Mouse (Mus musculus): ENCODE results near the gene Ccr6. TPM values are rescaled to one million over a fixed set of nuclear protein-coding genes. Genes with fewer than 3 reads are reported as not detected.

Gene Ccr6
- polyA plus RNA-seq, 1 experiment from 2014 or later = not detected

GRCm38 (mm10) chr17:8302772-8303438 is 67.1 kb downstream of the Ccr6 start:
- no peaks in the 10 kb centered on the region for H3K4me1 ChIP-seq (ENCODE audit: control insufficient read depth, insufficient read depth, low read length)
- no peaks in the 10 kb centered on the region for H3K36me3 ChIP-seq (replicated peaks; ENCODE audit: control insufficient read depth, insufficient read depth, low read depth, low read length)
- DNase-seq (ENCODE audit: low spot score) = no peak
- no peak overlapping the region for H3K4me3 ChIP-seq (ENCODE audit: low read depth, low read length)
- H3K4me2 ChIP-seq (ENCODE audit: low read depth, low read length) = no peak overlapping the region
- no peak overlapping the region for H3K27ac ChIP-seq (replicated peaks; ENCODE audit: low read depth, low read length)
- H3K9ac ChIP-seq (replicated peaks; ENCODE audit: low read length) = no peak overlapping the region
- H3K9me3 ChIP-seq (replicated peaks; ENCODE audit: control insufficient read depth, low read length) = no peaks in the 10 kb centered on the region
- 76% methylated on average over 7 of the region's 7 CpGs for WGBS
- ATAC-seq (replicated peaks; ENCODE audit: insufficient number of reproducible peaks, low FRiP score, low TSS enrichment, low read depth) = no peak
- H3K27me3 ChIP-seq (ENCODE audit: control insufficient read depth, insufficient read depth, low read length) = no peaks in the 10 kb centered on the region

GRCm38 (mm10) chr17:8303671-8304070 is 67.8 kb downstream of the Ccr6 start:
- Histone ChIP-seq H3K9me3 (replicated peaks; ENCODE audit: control insufficient read depth, low read length) (no peaks in the 10 kb centered on the region), H3K4me3 (ENCODE audit: low read depth, low read length) (no peak overlapping the region)

GRCm38 (mm10) chr17:8305801-8306200 is 70.0 kb downstream of the Ccr6 start:
- H3K4me3 ChIP-seq (ENCODE audit: low read depth, low read length) = no peak overlapping the region
- no peak for ATAC-seq (replicated peaks; ENCODE audit: insufficient number of reproducible peaks, low FRiP score, low TSS enrichment, low read depth)
- no peaks in the 10 kb centered on the region for H3K36me3 ChIP-seq (replicated peaks; ENCODE audit: control insufficient read depth, insufficient read depth, low read depth, low read length)
- 21% methylated on average over 3 of the region's 3 CpGs for WGBS
- no peak overlapping the region for H3K4me2 ChIP-seq (ENCODE audit: low read depth, low read length)
- no peak overlapping the region for H3K9ac ChIP-seq (replicated peaks; ENCODE audit: low read length)
- no peaks in the 10 kb centered on the region for H3K4me1 ChIP-seq (ENCODE audit: control insufficient read depth, insufficient read depth, low read length)
- H3K27ac ChIP-seq (replicated peaks; ENCODE audit: low read depth, low read length) = no peak overlapping the region
- no peak for DNase-seq (ENCODE audit: low spot score)
- H3K9me3 ChIP-seq (replicated peaks; ENCODE audit: control insufficient read depth, low read length) = no peaks in the 10 kb centered on the region
- no peaks in the 10 kb centered on the region for H3K27me3 ChIP-seq (ENCODE audit: control insufficient read depth, insufficient read depth, low read length)

More at GRCm38 (mm10) chr17:8303671-8304070, 67.8 kb downstream of the Ccr6 start:
- Histone ChIP-seq H3K4me2 (ENCODE audit: low read depth, low read length) (no peak overlapping the region), H3K36me3 (replicated peaks; ENCODE audit: control insufficient read depth, insufficient read depth, low read depth, low read length) (no peaks in the 10 kb centered on the region), H3K27me3 (ENCODE audit: control insufficient read depth, insufficient read depth, low read length) (no peaks in the 10 kb centered on the region), H3K27ac (replicated peaks; ENCODE audit: low read depth, low read length) (no peak overlapping the region), H3K4me1 (ENCODE audit: control insufficient read depth, insufficient read depth, low read length) (no peaks in the 10 kb centered on the region), H3K9ac (replicated peaks; ENCODE audit: low read length) (no peak overlapping the region)
- WGBS = 60% methylated on average over 5 of the region's 5 CpGs
- ATAC-seq (replicated peaks; ENCODE audit: insufficient number of reproducible peaks, low FRiP score, low TSS enrichment, low read depth) = no peak
- no peak for DNase-seq (ENCODE audit: low spot score)

Other genes starting within 250 kb of the Ccr6 start
- gene Gm49673, start 88.3 kb upstream of the Ccr6 start, polyA plus RNA-seq (2014; fragmentation: Nextera tagmentation; extraction: Ambion mirVana) = 0.25 and 0.57 TPM in 2 replicates
- 16.4 and 18.0 TPM in 2 replicates for gene Rnaset2a, start 87.9 kb upstream of the Ccr6 start, polyA plus RNA-seq (2014; fragmentation: Nextera tagmentation; extraction: Ambion mirVana)
- 58.8 and 65.7 TPM in 2 replicates for gene Fgfr1op, start 70.5 kb upstream of the Ccr6 start, polyA plus RNA-seq (2014; fragmentation: Nextera tagmentation; extraction: Ambion mirVana)
- gene Mpc1, start 46.9 kb downstream of the Ccr6 start, polyA plus RNA-seq (2014; fragmentation: Nextera tagmentation; extraction: Ambion mirVana) = 106 and 124 TPM in 2 replicates
- gene Sft2d1, start 75.1 kb downstream of the Ccr6 start, polyA plus RNA-seq (2014; fragmentation: Nextera tagmentation; extraction: Ambion mirVana) = 47.5 and 48.3 TPM in 2 replicates
- 0.31 and 0.49 TPM in 2 replicates for gene Prr18, start 101.4 kb downstream of the Ccr6 start, polyA plus RNA-seq (2014; fragmentation: Nextera tagmentation; extraction: Ambion mirVana)
- 0.74 and 1.2 TPM in 2 replicates for gene T2, start 119.9 kb downstream of the Ccr6 start, polyA plus RNA-seq (2014; fragmentation: Nextera tagmentation; extraction: Ambion mirVana)
- 0.27 and 0.50 TPM in 2 replicates for gene T, start 198.4 kb downstream of the Ccr6 start, polyA plus RNA-seq (2014; fragmentation: Nextera tagmentation; extraction: Ambion mirVana)